Mouse (Mus musculus) cortical plate, adult 2 months (tissue): ENCODE results near the gene Hip1r.

Experiments
- CTCF ChIP-seq: fragments of 200-500 bp; IDR thresholded peaks from 2 replicates; pipeline ENCODE4 v1.5.1; 2011; ENCODE audit warnings: mild to moderate bottlenecking, control low read depth, low read length; ENCODE audit not compliant: insufficient read depth; ENCODE audit errors: extremely low read depth
- POLR2A ChIP-seq: fragments of 200-500 bp; IDR thresholded peaks from 2 replicates; pipeline ENCODE4 v1.6.1; 2011; ENCODE audit warnings: mild to moderate bottlenecking, low read length, control low read depth; ENCODE audit not compliant: insufficient read depth; ENCODE audit errors: extremely low read depth

DNA sequence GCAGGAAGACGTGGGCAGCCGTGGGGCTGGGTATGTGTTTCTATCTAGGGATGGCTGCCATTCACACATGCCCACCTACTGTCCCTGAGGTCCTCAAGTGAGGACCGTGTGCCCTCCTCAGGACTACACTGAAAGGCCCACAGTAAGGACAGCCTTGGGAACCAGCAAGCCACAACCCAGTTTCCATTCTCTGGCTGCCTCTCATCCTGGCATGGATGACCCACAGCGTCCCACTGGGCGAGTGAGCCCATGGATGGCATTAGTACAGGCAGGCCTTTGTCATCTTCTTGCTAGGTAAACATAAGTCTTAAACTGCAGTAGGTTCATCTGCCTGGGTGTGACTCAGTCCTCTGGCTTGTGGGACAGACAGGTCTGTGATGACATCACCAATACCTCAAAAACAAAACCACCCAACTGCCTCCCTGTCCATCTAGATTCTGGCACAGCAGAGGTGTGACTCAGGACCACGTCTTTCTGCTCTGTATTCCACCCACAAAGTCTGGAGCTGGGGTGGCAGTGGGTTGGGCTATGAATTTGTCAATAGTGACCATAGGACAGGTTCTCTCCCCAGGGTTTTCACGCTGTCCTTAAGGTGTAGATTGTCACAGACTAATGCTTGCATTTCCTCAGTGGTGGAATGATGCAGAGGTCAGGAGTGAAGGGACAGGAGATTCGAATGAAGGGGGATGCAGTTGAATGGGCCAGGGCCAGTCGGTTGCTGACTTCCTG lies 7.3 kb downstream of the Hip1r start:
- TF ChIP-seq POLR2A = no peak
- TF ChIP-seq CTCF = no peak
